Mouse (Mus musculus) gastrocnemius, adult 2 months (tissue): ENCODE results near the gene C2cd4d. TPM values are rescaled to one million over a fixed set of nuclear protein-coding genes. Genes with fewer than 3 reads are reported as not detected.
A peak's percentile ranks its signal among the peaks of the same experiment; 100 is the strongest.

Experiments
- DNase-seq: peaks from one replicate; pipeline ENCODE4 v3.0.0; 2022
- H3K27ac ChIP-seq: fragments of 200-600 bp; 2 replicates; pipeline ENCODE4 v1.8.1; 2022; ENCODE audit warnings: mild to moderate bottlenecking
- H3K4me3 ChIP-seq: fragments of 200-600 bp; 2 replicates; pipeline ENCODE4 v1.8.1; 2022; ENCODE audit warnings: mild to moderate bottlenecking, moderate library complexity
- CTCF ChIP-seq: fragments of 200-600 bp; IDR thresholded peaks from 2 replicates; pipeline ENCODE4 v1.8.1; 2022; ENCODE audit warnings: antibody characterized with exemption, mild to moderate bottlenecking, moderate library complexity
- intact Hi-C: fragments of 180-260 bp; cut with DNase I; formaldehyde crosslinking; loops from one replicate; pipeline ENCODE4 v1.15.1; 2025
- total RNA-seq, 2 experiments: library from RNA; stranded (reverse); gene quantifications; 2 replicates each; pipeline ENCODE4 v1.2.3; 2021

C2cd4d gene
- total RNA-seq, 2 experiments from 2014 or later = not detected

GRCm38 (mm10) chr3:94399663-94400310 lies 37.5 kb downstream of the C2cd4d start:
- no peak for DNase-seq
- intact Hi-C loops = no loop called here
- Histone ChIP-seq H3K4me3 (no peak overlapping the region), H3K27ac (no peak overlapping the region)
- TF ChIP-seq CTCF = no peak

GRCm38 (mm10) chr3:94402451-94402850 lies 40.2 kb downstream of the C2cd4d start:
- DNase-seq = peak; percentile 61
- Histone ChIP-seq H3K27ac (no peak overlapping the region), H3K4me3 (no peak overlapping the region)
- no peak for TF ChIP-seq CTCF
- intact Hi-C loops = no loop called here

- H3K27ac ChIP-seq = no peak overlapping the region
- no peak overlapping the region for H3K4me3 ChIP-seq
- intact Hi-C loops = no loop called here
- TF ChIP-seq CTCF = no peak
- DNase-seq = no peak
Measured at GRCm38 (mm10) chr3:94404366-94405054, 42.3 kb downstream of the C2cd4d start.

GRCm38 (mm10) chr3:94405561-94405960 lies 43.3 kb downstream of the C2cd4d start:
- Histone ChIP-seq H3K4me3 (no peak overlapping the region), H3K27ac (no peak overlapping the region)
- no peak for TF ChIP-seq CTCF
- intact Hi-C loops = no loop called here
- DNase-seq = no peak

GRCm38 (mm10) chr3:94412530-94412929 lies 50.3 kb downstream of the C2cd4d start:
- DNase-seq = peak; percentile 30
- intact Hi-C loops = no loop called here
- peak overlapping the region; percentile 65 for H3K27ac ChIP-seq
- TF ChIP-seq CTCF = no peak
- peak overlapping the region; percentile 74 for H3K4me3 ChIP-seq

GRCm38 (mm10) chr3:94413031-94413679 lies 50.9 kb downstream of the C2cd4d start, which contains the start of gene Tdrkh:
Gene Tdrkh (plus strand): TSS chr3:94413273.
- peak within 1 kb of the TSS; percentile 65 for H3K27ac ChIP-seq
- peak; percentile 96 for DNase-seq
- H3K4me3 ChIP-seq = peak within 1 kb of the TSS; percentile 74
- intact Hi-C loops = no loop called here
- TF ChIP-seq CTCF = peak; percentile 32; the same call in 1 of the 2 replicates

Other genes with a start within 250 kb of the C2cd4d start
- gene Gm10696, start 184.2 kb upstream of the C2cd4d start, total RNA-seq = not detected
- not detected for gene Gm5286, start 165.7 kb upstream of the C2cd4d start, total RNA-seq
- gene Gm4778, start 98.4 kb upstream of the C2cd4d start, total RNA-seq = not detected
- gene Them4, start 52.3 kb upstream of the C2cd4d start, total RNA-seq = 10 to 100 TPM in 1 of 2 experiments, 1 to 10 TPM in 1; 7.5 to 10.8 TPM
- gene Them5, start 20.3 kb upstream of the C2cd4d start, total RNA-seq = not detected
- gene Rorc, start 10.4 kb downstream of the C2cd4d start, total RNA-seq = 10 to 100 TPM; 97.8 to 99.7 TPM
- under 1 TPM; 0.31 to 0.39 TPM for gene Lingo4, start 36.1 kb downstream of the C2cd4d start, total RNA-seq
- gene Tdrkh, start 50.8 kb downstream of the C2cd4d start, total RNA-seq = 1 to 10 TPM; 2.8 to 2.9 TPM
- 10 to 100 TPM; 29.5 to 37.2 TPM for gene Mrpl9, start 80.9 kb downstream of the C2cd4d start, total RNA-seq
- not detected for gene Oaz3, start 81.5 kb downstream of the C2cd4d start, total RNA-seq
- gene Celf3, start 115.9 kb downstream of the C2cd4d start, total RNA-seq = not detected
- gene Riiad1, start 117.9 kb downstream of the C2cd4d start, total RNA-seq = 10 to 100 TPM; 11.2 to 11.4 TPM
- 10 to 100 TPM; 35.7 to 37.1 TPM for gene Snx27, start 220.3 kb downstream of the C2cd4d start, total RNA-seq